In genomic region chr1:120198942-120199341, GRCm38 (mm10) we compare ENCODE assay signal across 31 mouse cellular contexts.
"Had no signal": no experiment of that assay in that cellular context is flagged by ENCODE, and none has a peak within 500 bp of the region (broad histone marks: within the 10 kb centered on the region; RNA-seq: fewer than 3 reads in every experiment).

No protein-coding gene starts in this region.

- H3K9me3 ChIP-seq: limb, embryonic 10.5 days; limb, embryonic 12.5 days; limb, embryonic 13.5 days; limb, embryonic 15.5 days; liver, embryonic 12.5 days; liver, embryonic 13.5 days; liver, embryonic 15.5 days; lung, embryonic 15.5 days; megakaryocyte, embryonic 14.5 days; midbrain, embryonic 10.5 days; midbrain, embryonic 12.5 days; midbrain, embryonic 13.5 days; neural tube, embryonic 12.5 days had no signal

- H3K36me3 ChIP-seq: limb, embryonic 10.5 days; limb, embryonic 12.5 days; limb, embryonic 13.5 days; limb, embryonic 15.5 days; liver, embryonic 12.5 days; liver, embryonic 13.5 days; liver, embryonic 15.5 days; lung, embryonic 15.5 days; midbrain, embryonic 10.5 days; midbrain, embryonic 12.5 days; midbrain, embryonic 13.5 days; neural tube, embryonic 12.5 days had no signal

- DNase-seq: left cerebral cortex, postnatal 4 days; liver; liver, embryonic 13.5 days; liver, postnatal 0 days; lung, adult 18-20 months; lung, adult 2 months; lung, embryonic 14.5 days; lung, postnatal 10 days; lung, postnatal 14 days; lung, postnatal 36 days; lung, postnatal 4 days; midbrain, embryonic 14.5 days had no signal

- H3K4me3 ChIP-seq: left cerebral cortex, adult 2 months; limb, embryonic 10.5 days; limb, embryonic 12.5 days; limb, embryonic 13.5 days; limb, embryonic 15.5 days; liver, embryonic 12.5 days; liver, embryonic 13.5 days; liver, embryonic 15.5 days; lung, embryonic 15.5 days; megakaryocyte, embryonic 14.5 days; midbrain, embryonic 10.5 days; midbrain, embryonic 12.5 days; midbrain, embryonic 13.5 days; myocyte; neural tube, embryonic 12.5 days had no signal

- H3K27ac ChIP-seq: left cerebral cortex, adult 2 months; limb, embryonic 10.5 days; limb, embryonic 12.5 days; limb, embryonic 13.5 days; limb, embryonic 15.5 days; liver, embryonic 12.5 days; liver, embryonic 13.5 days; liver, embryonic 14.5 days; liver, embryonic 15.5 days; lung, embryonic 15.5 days; macrophage; midbrain, embryonic 10.5 days; midbrain, embryonic 12.5 days; midbrain, embryonic 13.5 days; neural tube, embryonic 12.5 days had no signal

- H3K4me2 ChIP-seq: limb, embryonic 12.5 days; limb, embryonic 13.5 days; limb, embryonic 15.5 days; liver, embryonic 11.5 days; liver, embryonic 12.5 days; liver, embryonic 13.5 days; liver, embryonic 15.5 days; lung, embryonic 14.5 days; lung, embryonic 15.5 days; midbrain, embryonic 12.5 days; midbrain, embryonic 13.5 days; neural tube, embryonic 12.5 days had no signal

- ATAC-seq: liver, embryonic 12.5 days; liver, postnatal 0 days; lung, postnatal 0 days; midbrain, embryonic 13.5 days; midbrain, embryonic 16.5 days had no signal

- H3K4me1 ChIP-seq: limb, embryonic 10.5 days; limb, embryonic 12.5 days; limb, embryonic 13.5 days; limb, embryonic 15.5 days; liver, embryonic 12.5 days; liver, embryonic 13.5 days; liver, embryonic 15.5 days; lung, embryonic 15.5 days; midbrain, embryonic 13.5 days; neural tube, embryonic 12.5 days had no signal

- H3K9ac ChIP-seq: limb, embryonic 12.5 days; limb, embryonic 13.5 days; limb, embryonic 15.5 days; liver, embryonic 12.5 days; liver, embryonic 13.5 days; liver, embryonic 14.5 days; liver, embryonic 15.5 days; liver, postnatal 0 days; lung, embryonic 14.5 days; lung, embryonic 15.5 days; midbrain, embryonic 12.5 days; midbrain, embryonic 13.5 days; neural tube, embryonic 12.5 days had no signal

- H3K27me3 ChIP-seq: limb, embryonic 12.5 days; limb, embryonic 13.5 days; limb, embryonic 15.5 days; liver, embryonic 13.5 days; liver, embryonic 15.5 days; lung, embryonic 15.5 days; neural tube, embryonic 12.5 days had no signal
